Mouse (Mus musculus) forebrain, embryonic 15.5 days (tissue): ENCODE data around the gene Dscam. TPM values are rescaled to one million over a fixed set of nuclear protein-coding genes. Genes with fewer than 3 reads are reported as not detected.

ENCODE experiments used
- ATAC-seq: fragments of 200-750 bp; cut with Nextera tagmentation; replicated peaks from 2 replicates; pipeline ENCODE4 v1.8.0; 2017; ENCODE audit warnings: mild to moderate bottlenecking, moderate TSS enrichment, moderate library complexity
- H3K27ac ChIP-seq: fragments of 300-500 bp; sonication (generic); replicated peaks from 2 replicates; pipeline ENCODE4 v1.5.1; 2015; ENCODE audit warnings: mild to moderate bottlenecking, inconsistent platforms
- H3K27me3 ChIP-seq: fragments of 300-500 bp; sonication (generic); 2 replicates; pipeline ENCODE4 v1.6.1; 2015; ENCODE audit warnings: inconsistent platforms
- H3K36me3 ChIP-seq: fragments of 300-500 bp; sonication (generic); 2 replicates; pipeline ENCODE4 v1.6.1; 2015; ENCODE audit warnings: mild to moderate bottlenecking, inconsistent platforms
- H3K4me1 ChIP-seq: fragments of 300-500 bp; sonication (generic); 2 replicates; pipeline ENCODE4 v1.6.1; 2015; ENCODE audit warnings: inconsistent platforms
- H3K4me2 ChIP-seq: fragments of 300-500 bp; sonication (generic); replicated peaks from 2 replicates; pipeline ENCODE4 v1.6.1; 2015; ENCODE audit warnings: mild to moderate bottlenecking, inconsistent platforms
- H3K4me3 ChIP-seq: fragments of 300-500 bp; sonication (generic); 2 replicates; pipeline ENCODE4 v1.5.1; 2015; ENCODE audit warnings: mild to moderate bottlenecking, inconsistent platforms
- H3K9ac ChIP-seq: fragments of 300-500 bp; sonication (generic); replicated peaks from 2 replicates; pipeline ENCODE4 v1.6.1; 2015; ENCODE audit warnings: mild to moderate bottlenecking, inconsistent platforms
- H3K9me3 ChIP-seq: fragments of 300-500 bp; sonication (generic); 2 replicates; pipeline ENCODE4 v1.6.1; 2016; ENCODE audit warnings: inconsistent platforms
- WGBS: fragments of 180-500 bp; shearing (Covaris S2); methylation state at CpG from one replicate; pipeline ENCODE4 v1.1.7; 2015; ENCODE audit warnings: mixed read lengths; 5-methylcytosine and 5-hydroxymethylcytosine counted together
- polyA plus RNA-seq: library from polyadenylated mRNA; unstranded; fragments of >200 nt; fragmentation: Nextera tagmentation; extraction: Ambion mirVana; gene quantifications from 2 replicates; pipeline ENCODE4 v1.2.1, GENCODE M21; 2015

The Dscam gene
- polyA plus RNA-seq, 1 experiment from 2014 or later, result 7.7 TPM

DNA sequence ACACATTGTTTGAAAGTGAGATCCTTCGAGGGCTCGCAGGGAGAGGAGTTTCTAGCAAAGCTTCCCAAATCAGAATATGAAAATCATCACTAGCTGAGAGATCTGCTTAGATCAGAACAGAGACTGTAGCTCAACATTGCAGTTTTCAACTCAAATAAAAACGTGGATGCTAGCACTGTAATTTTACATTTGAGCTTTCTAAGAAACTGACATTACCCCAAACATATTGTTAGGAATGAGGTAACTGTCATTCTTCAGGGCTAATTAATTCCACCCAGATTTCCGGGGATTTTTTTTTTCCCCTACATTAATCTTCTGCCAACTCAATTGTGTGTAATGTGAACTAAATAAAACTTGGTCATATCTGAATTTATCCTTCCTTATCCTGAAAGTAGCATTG lies 110.3 kb downstream of the Dscam start:
- H3K27ac ChIP-seq, result peak overlapping the region; percentile 77
- 39% methylated on average over 4 of the region's 4 CpGs for WGBS
- ATAC-seq, result no peak

DNA sequence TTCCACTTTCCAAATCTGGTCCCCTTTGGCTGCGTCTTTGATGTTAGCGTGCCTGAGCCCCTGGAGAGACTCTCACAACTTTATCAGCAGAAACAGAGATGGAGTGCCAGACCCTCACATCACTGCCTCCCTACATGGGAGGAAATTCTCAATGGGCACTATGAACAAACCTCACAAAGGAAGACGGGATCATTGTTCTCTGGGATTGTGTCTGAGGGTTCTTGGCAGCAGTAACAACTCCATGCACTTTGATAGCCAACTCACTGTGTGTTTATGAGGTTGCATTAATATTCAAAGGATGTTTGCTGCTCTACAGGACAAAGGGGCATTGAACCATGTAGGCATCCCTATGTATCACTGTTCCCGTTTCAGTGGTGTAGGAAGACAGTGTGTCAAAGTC lies 135.3 kb downstream of the Dscam start:
- 45% methylated on average over 4 of the region's 4 CpGs for WGBS
- peaks cover 5% of the 10 kb centered on the region; the same call in 1 of the 2 replicates for H3K4me1 ChIP-seq
- H3K27ac ChIP-seq, result no peak overlapping the region
- no peaks in the 10 kb centered on the region for H3K36me3 ChIP-seq
- H3K9ac ChIP-seq, result no peak overlapping the region
- H3K4me2 ChIP-seq, result no peak overlapping the region
- H3K4me3 ChIP-seq, result no peak overlapping the region
- no peak for ATAC-seq
- no peaks in the 10 kb centered on the region for H3K27me3 ChIP-seq
- no peaks in the 10 kb centered on the region for H3K9me3 ChIP-seq

More for the DNA sequence above, 110.3 kb downstream of the Dscam start:
- H3K4me3 ChIP-seq, result no peak overlapping the region
- H3K9me3 ChIP-seq, result no peaks in the 10 kb centered on the region
- H3K4me2 ChIP-seq, result no peak overlapping the region
- peaks cover 22% of the 10 kb centered on the region for H3K4me1 ChIP-seq
- H3K27me3 ChIP-seq, result no peaks in the 10 kb centered on the region
- no peak overlapping the region for H3K9ac ChIP-seq
- no peaks in the 10 kb centered on the region for H3K36me3 ChIP-seq

DNA sequence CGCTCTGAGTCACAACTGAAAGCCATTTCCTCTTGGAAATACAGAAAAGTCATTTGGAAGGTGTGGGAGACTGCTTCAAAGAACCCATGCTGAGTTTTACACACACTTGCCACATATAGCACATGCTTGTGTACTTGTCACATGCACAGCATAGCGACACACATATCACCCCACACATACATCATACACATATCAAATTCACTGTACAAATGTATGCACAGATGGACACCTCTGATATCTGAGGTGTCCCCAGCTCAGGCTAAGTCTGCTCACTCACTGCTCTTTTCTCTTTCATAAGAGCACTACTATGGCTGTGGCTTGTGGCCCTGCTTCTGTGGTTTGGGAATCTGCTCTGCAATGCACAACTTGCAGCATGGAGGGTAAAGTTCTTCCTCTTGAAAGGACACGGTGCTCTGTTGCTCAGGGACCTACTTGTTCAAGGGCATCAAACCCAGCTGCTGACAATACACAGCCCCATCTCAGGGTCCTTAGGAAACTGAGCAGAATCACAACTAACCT lies 137.0 kb downstream of the Dscam start:
- no peak overlapping the region for H3K27ac ChIP-seq
- no peaks in the 10 kb centered on the region for H3K9me3 ChIP-seq
- H3K4me1 ChIP-seq, result peaks cover 5% of the 10 kb centered on the region; the same call in 1 of the 2 replicates
- H3K4me2 ChIP-seq, result no peak overlapping the region
- 89% methylated on average over 3 of the region's 3 CpGs for WGBS
- H3K27me3 ChIP-seq, result no peaks in the 10 kb centered on the region
- no peaks in the 10 kb centered on the region for H3K36me3 ChIP-seq
- ATAC-seq, result no peak
- no peak overlapping the region for H3K9ac ChIP-seq
- H3K4me3 ChIP-seq, result no peak overlapping the region

DNA sequence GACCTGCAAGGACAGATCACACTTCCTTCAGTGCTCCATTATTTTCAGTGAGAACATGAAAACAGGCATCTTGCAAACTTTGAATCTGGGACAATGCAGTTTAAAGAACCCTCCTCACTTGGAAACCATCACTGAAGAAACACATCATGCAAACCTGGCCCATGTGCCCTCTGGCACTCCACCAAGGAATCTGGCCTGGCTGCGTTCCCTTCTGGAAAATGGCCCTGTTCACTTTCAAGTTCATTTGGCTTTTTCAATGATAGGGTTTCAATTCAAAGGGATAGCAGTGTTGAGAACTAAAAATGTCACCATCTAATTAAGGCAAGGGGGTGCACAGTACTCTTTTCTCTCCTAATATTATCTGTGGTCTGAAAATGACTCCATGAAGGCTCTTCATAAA lies 142.9 kb downstream of the Dscam start:
- Histone ChIP-seq H3K27ac (no peak overlapping the region), H3K4me1 (peaks cover 23% of the 10 kb centered on the region), H3K4me2 (no peak overlapping the region), H3K36me3 (no peaks in the 10 kb centered on the region), H3K4me3 (no peak overlapping the region), H3K9ac (no peak overlapping the region), H3K27me3 (no peaks in the 10 kb centered on the region), H3K9me3 (no peaks in the 10 kb centered on the region)
- ATAC-seq, result no peak
- WGBS, result 23% methylated on average over 1 of the region's 1 CpGs

DNA sequence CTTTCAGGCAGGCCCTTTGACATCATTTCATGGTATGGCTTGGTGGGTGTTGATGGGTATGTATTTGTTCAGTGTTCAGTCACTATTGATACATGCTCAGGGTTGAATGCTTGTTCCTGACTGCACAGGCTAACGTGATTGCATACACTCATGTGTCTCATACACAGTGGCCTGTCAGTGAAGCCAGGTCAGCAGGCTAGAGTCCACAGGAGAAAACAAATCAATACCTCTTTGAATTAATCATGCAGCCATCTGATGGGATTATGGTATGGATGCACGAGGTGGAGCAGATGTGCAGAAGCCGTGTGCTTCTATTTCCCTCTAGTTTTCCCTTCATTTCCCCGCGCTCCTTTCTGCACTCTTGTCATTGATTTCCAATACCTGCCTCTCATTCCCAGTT lies 143.7 kb downstream of the Dscam start:
- Histone ChIP-seq H3K9ac (no peak overlapping the region), H3K36me3 (no peaks in the 10 kb centered on the region), H3K4me2 (no peak overlapping the region), H3K4me3 (no peak overlapping the region), H3K4me1 (peaks cover 23% of the 10 kb centered on the region), H3K27ac (0 out of 2 replicates have a peak overlapping the region, but pooled peaks have one; percentile 6), H3K27me3 (no peaks in the 10 kb centered on the region), H3K9me3 (no peaks in the 10 kb centered on the region)
- ATAC-seq, result no peak
- 89% methylated on average over 5 of the region's 5 CpGs for WGBS

DNA sequence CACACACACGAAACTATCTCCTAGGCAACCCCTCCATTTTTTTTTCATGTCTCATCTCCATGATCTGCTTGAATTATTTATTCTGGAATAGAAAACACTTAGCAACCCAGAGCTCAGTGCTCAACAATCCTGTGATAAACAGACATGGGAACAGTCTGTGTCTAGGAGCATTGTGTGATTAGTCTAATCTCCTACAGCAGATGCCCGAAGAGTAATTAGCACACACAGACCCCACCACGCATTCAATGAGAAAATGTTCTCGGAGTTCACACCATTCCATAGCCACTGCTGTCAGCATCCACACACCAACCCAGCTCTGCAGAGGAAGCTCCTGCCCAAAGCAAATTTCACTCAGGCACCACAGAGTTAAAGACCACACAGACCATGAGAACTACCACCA lies 146.1 kb downstream of the Dscam start:
- Histone ChIP-seq H3K4me3 (no peak overlapping the region), H3K27ac (peak overlapping the region; percentile 48), H3K27me3 (no peaks in the 10 kb centered on the region), H3K4me1 (peaks cover 23% of the 10 kb centered on the region), H3K9ac (no peak overlapping the region), H3K9me3 (no peaks in the 10 kb centered on the region), H3K4me2 (no peak overlapping the region), H3K36me3 (no peaks in the 10 kb centered on the region)
- ATAC-seq, result peak; percentile 81; the same call in 1 of the 2 replicates
- WGBS, result 31% methylated on average over 4 of the region's 4 CpGs

DNA sequence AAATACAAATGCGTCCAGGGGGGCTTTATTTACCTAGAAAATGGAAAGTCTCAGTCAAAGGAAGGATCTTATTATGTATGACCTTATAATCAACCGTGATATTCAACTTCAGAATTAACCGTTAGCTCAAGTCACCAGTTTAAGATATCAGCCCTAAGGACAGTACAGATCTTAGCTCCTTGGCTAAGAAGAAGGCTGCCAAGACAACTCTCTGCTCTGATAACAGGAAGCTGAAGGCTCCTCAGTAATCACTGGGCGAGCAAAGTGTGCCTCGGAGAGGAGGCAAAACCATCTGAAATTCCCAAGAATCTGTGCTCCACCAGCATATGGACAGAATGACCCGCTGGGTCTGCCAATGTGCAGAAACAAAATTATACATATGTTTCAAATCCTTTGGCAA lies 149.1 kb downstream of the Dscam start:
- no peak overlapping the region for H3K27ac ChIP-seq
- no peak for ATAC-seq

DNA sequence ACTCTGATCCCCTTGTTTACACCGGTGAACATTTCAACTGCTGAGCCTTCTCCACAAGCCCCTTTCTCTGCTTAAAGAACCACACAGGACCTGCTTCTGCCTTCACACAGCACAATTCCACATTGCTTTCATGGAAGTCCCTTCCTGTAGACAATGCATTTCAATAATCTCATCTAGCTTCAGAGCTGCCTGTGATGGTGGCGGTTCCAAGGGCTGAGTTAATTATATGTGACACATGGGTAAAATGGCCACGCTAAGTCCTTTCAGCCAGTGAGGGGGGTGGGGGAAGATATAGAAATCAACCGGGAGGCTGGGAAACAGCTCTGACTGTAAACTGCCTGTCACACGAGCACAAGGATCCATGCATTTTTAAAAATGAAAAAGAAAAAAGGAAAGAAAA lies 152.2 kb downstream of the Dscam start:
- Histone ChIP-seq H3K4me1 (0 out of 2 replicates have a peak, but pooled peaks cover 5% of the 10 kb centered on the region), H3K4me2 (no peak overlapping the region), H3K9me3 (no peaks in the 10 kb centered on the region), H3K36me3 (no peaks in the 10 kb centered on the region), H3K27ac (no peak overlapping the region; the same call in 1 of the 2 replicates), H3K9ac (no peak overlapping the region), H3K4me3 (no peak overlapping the region), H3K27me3 (no peaks in the 10 kb centered on the region)
- 40% methylated on average over 5 of the region's 5 CpGs for WGBS
- ATAC-seq, result no peak

More for the DNA sequence above, 149.1 kb downstream of the Dscam start:
- Histone ChIP-seq H3K9ac (no peak overlapping the region), H3K4me1 (peaks cover 15% of the 10 kb centered on the region), H3K36me3 (no peaks in the 10 kb centered on the region), H3K9me3 (no peaks in the 10 kb centered on the region), H3K27me3 (no peaks in the 10 kb centered on the region), H3K4me3 (no peak overlapping the region), H3K4me2 (no peak overlapping the region)
- WGBS, result 85% methylated on average over 6 of the region's 6 CpGs

DNA sequence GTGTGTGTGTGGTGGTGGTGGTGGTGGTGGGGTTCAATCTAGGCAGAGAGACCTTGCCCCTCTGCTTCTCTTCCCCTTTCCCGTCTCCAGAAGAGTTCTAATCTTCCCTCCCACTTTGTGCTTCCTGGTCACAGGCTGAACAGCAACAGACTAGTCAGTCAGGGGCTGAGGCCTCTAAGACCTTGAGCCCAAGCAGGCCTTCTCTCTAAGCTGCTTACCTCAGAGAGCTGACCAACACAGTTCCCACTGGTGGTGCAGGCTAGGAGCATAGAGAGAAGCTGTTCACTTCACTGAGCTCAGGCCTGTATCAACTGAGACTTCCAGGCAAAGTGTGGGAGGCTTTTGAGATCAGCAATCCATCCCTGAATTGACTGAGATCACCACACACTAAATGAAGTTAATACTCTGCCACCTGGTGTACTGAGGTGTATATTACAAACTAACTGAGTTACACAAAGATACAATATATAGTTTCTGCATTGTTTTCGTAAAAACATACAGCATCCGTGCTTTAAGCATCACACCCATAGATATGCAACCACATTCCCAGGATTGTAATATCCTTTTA lies 153.3 kb downstream of the Dscam start:
- Histone ChIP-seq H3K4me2 (no peak overlapping the region), H3K27ac (no peak overlapping the region), H3K4me3 (no peak overlapping the region), H3K4me1 (0 out of 2 replicates have a peak, but pooled peaks cover 5% of the 10 kb centered on the region), H3K9me3 (no peaks in the 10 kb centered on the region), H3K36me3 (no peaks in the 10 kb centered on the region), H3K27me3 (no peaks in the 10 kb centered on the region), H3K9ac (no peak overlapping the region)
- 85% methylated on average over 2 of the region's 3 CpGs for WGBS
- ATAC-seq, result peak; percentile 46; the same call in 1 of the 2 replicates

DNA sequence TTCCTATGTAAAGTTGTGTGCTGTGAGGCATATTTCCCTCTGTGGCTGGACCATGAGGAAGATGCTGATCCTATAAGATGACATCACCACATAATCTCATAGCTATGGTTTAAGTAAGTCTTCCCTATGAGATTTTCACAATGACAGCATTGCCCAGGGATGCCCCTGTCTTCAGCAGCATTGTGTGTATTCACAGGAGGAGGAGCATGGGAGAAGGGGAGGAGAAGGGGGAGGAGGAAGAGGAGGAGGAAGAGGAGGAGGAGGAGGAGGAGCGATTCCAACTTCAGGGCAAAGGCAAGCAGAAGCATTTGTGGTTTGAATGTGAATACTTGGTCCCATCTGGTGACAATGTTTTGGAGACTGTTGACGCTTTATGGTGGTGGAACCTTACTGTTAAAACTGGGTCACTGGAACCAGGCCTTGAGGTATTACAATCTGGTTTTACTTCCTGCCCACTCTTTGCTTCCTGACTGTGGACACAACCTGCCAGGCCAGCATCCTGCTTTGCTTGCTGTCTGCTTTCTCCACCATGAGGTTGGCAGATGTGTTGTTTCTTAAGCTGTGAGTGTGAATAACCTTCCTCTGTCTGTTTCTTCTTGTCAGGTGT lies 154.2 kb downstream of the Dscam start:
- H3K4me3 ChIP-seq, result no peak overlapping the region
- H3K27ac ChIP-seq, result no peak overlapping the region
- no peaks in the 10 kb centered on the region for H3K36me3 ChIP-seq
- H3K4me1 ChIP-seq, result 0 out of 2 replicates have a peak, but pooled peaks cover 5% of the 10 kb centered on the region
- no peak overlapping the region for H3K9ac ChIP-seq
- no peak for ATAC-seq
- no peak overlapping the region for H3K4me2 ChIP-seq
- no peaks in the 10 kb centered on the region for H3K27me3 ChIP-seq
- 92% methylated on average over 2 of the region's 2 CpGs for WGBS
- H3K9me3 ChIP-seq, result no peaks in the 10 kb centered on the region

DNA sequence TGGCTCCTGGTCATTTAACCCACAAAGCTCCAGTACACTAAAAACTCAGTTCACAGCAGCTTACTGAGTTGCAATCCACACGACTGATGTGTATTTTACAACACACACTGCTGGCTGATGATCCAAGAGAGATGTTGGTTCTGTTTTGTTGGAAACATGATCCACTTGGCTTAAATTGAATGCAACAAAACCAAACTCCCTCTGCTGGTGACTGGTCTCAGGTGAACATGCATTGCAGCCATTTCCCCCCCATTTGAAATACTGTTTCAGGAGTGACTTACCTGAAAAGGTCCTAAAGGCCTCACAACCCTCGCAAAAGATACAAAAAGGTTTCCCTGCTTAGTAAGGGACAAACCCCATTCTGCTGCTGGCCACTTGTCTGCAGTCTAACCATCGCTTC lies 156.2 kb downstream of the Dscam start:
- no peaks in the 10 kb centered on the region for H3K36me3 ChIP-seq
- 77% methylated on average over 3 of the region's 3 CpGs for WGBS
- no peak overlapping the region for H3K27ac ChIP-seq
- H3K4me3 ChIP-seq, result no peak overlapping the region
- H3K4me1 ChIP-seq, result peaks cover 12% of the 10 kb centered on the region
- H3K9me3 ChIP-seq, result no peaks in the 10 kb centered on the region
- no peak overlapping the region for H3K4me2 ChIP-seq
- H3K27me3 ChIP-seq, result no peaks in the 10 kb centered on the region
- no peak overlapping the region for H3K9ac ChIP-seq
- ATAC-seq, result no peak

DNA sequence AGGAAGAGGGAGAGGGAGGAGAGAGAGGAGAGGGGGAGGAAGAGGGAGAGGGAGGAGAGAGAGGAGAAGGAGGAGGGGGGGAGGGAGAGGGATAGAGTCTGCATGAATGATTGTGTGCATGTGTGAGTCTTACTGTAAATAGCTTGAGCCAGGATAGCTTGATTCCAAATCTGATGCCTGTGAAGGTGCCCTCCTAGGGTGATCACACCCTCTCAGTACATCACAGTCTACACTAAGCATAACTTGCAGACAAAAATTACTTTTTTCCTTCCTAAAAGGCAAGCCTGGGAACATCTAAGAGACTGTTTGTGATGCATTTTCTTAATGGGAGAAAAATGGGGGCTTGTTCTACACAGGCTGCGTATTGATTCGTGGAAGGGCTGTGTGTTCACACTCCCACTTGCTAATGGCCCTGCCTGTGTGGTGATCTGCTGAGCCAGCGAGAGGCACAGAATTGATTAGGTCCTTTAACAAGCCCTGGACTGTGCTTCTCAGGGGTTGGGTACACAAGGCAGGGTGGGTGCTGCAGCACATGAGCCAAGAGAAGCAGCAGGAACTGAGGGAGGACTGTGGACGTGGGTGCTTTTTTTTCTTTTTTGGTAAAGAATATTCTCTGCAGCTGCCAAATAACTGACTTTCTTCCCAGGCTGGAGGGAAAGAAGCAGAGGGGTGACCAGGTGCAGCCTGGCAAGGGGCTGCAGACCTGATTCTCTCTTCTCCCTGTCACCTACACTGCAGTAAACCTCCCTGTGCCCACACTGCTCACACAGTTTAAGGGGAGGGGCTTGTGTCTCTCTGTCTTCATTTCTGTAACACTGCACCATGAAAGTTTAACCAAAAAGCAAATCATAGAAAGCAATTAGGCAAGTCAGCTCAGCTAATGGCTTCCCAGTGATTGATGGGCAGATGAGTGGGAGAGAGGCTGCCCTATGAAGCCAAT lies 161.2 kb downstream of the Dscam start:
- Histone ChIP-seq H3K27me3 (no peaks in the 10 kb centered on the region), H3K36me3 (no peaks in the 10 kb centered on the region), H3K4me2 (no peak overlapping the region), H3K9me3 (no peaks in the 10 kb centered on the region), H3K4me3 (no peak overlapping the region), H3K27ac (peak overlapping the region; percentile 86), H3K9ac (no peak overlapping the region), H3K4me1 (peaks cover 42% of the 10 kb centered on the region)
- WGBS, result 16% methylated on average over 4 of the region's 4 CpGs
- peak; percentile 75 for ATAC-seq
